Mouse (Mus musculus) CD8-positive naive resting alpha-beta T cell, adult 2 months (primary cell): ENCODE data around the gene Gm49354.
"Not testable (repeated sequence)": the region's sequence is repeated elsewhere in the genome, so short reads cannot be mapped to it uniquely, and the experiment has no call there.

Experiments used
- DNase-seq, 2 experiments: peaks; one replicate each; pipeline ENCODE4 v3.0.0; 2022; ENCODE audit warnings: low read depth in 2 of 2, low spot score in 2 of 2

Gm49354 gene

DNA sequence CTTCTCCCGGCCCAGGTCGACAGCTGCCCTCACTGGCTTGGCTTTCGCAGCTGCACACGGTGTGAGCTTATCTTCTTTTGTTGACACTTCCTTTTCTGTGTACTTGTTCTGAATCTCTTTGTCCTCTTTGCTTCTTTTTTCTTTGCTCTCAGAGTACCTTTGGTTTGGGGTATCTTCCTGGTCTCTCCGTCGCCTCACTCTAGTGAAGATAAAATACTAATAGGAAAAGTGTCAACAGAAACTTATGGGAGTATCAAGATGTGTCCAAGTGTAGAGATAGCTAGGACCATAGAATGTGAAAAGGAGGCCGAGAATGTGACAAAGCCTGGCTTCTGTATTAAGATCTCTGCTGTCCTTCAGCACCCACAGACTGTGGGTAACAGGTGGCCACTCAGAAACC lies at the start of gene Gm49354:
Gene Gm49354 (minus strand): TSS at position 101 of the 400 bp plus-strand sequence.
- no peak for DNase-seq

DNA sequence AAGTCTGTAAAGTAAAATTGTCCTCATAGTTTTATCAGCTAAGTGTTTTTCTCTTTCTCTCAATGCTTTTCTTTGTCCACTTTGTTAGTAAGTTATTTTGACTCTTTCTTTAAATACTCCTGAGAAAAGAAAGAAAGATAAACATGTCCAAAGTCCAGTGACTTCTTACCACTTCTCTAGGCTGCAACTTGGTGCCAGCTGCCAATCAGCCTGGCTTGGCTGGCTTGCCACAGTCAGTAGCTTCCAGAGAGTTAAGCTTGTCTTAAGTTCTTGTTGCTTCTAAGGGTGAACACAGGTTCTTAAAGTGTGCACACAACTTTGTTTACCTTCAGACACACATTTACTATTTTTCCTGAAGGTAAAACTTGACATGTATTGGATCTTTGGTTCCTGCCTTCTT lies 43.9 kb upstream of the Gm49354 start:
- DNase-seq: no peak

DNA sequence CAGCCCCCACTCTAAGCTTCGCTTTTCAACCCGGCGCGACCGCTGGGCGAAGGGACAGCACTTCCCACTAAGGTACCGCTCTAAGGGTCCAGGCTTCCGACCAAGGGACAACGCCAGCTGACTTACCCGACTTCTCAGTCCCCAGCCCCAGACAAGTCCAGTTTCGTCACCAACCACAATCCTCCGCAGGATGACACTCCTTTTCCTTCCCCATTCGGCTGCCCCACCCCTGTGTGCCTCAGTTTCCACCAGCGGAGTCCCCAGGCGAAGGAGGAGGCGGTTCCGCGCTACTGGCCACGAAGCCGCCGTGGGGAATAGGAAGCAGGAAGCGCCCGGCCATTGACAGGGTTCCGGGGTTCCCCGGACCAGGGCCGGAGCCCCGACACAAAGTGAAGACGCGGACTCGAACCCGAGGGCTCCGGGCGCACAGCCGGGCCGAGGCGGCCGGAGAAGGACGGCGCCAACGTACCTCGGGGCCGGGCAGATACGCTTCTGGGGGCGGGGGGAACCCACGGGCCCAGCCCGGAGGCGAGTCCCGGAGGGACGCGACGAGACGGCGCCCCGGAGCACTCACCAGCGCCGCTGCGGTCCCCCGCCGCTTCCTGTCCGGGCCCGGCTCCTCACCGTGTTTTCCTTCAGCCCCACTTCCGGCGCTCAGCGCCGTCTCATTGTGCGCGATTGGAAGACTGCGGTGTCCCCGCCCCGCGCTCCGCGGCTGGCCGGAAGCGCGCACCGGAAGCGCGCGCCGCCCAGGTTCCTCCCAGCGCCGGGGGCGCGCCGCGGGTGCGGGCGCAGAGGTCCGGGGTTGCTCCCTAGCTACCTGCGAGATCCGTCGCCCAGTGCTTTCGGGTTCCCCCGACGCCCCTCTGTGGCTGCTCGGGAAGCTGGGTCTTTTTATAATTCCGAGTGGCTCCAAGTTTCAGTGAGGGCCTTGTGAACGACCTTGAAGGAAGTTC lies 40.7 kb upstream of the Gm49354 start, which contains the start of gene Tut7:
Gene Tut7 (minus strand): TSS at position 641 of the 956 bp plus-strand sequence.
- DNase-seq: peak; percentile 89 to 90

DNA sequence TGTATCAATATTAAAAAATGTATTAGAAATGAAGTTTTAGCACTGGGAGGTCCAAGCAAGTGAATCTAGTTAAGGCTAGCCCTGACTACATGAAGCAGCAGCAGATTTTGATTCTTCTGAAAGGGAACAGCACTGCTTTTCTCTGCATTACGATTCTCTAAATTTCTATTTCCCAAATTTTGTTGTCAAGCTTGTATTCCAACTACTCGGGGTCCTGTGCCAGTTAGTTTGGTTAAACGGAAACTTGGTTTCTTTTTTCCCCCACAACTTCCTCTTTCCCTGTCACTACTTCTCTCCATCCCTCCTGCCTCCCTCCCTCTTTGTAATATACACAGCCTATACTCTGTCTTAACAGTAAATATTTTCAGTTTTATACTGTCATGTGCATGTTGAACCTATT lies 38.8 kb upstream of the Gm49354 start:
- DNase-seq: no peak

DNA sequence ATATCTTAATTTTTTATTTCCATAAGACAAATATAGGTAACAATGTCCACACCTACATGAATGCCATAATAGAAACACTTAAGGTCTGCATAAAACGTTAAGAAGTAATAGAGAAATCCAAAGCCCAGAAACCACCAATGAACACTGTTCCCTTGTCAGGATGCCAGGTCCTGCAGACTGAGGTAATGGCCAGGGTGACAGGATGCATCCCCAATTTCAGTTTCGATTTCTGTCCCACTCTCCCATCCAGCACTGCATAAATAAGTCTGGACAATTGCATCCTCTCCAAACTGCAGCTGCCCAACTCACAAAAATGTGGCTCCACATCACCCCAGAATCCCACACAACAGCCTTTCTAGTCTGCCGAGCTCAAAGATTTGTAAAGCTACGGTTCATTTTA lies 38.1 kb upstream of the Gm49354 start:
- DNase-seq: no peak

DNA sequence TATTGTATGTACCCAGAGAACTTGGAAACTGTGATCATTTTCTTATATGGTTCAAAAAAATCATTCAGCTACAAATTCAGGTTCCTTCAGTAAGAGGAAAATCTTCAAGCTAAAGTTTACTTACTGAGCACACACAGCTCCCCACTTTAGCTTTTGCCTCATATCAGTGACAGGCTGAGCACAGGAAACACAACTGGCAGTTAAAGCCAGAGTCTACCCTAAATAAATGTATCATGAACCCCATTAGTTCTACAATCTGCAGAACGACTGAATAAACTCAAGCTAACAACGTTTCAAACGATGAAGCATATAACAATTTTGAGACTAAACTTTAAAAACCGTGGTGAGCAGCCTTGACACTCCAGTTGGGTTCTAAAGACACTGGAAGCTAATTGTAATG lies 35.3 kb upstream of the Gm49354 start:
- no peak for DNase-seq

DNA sequence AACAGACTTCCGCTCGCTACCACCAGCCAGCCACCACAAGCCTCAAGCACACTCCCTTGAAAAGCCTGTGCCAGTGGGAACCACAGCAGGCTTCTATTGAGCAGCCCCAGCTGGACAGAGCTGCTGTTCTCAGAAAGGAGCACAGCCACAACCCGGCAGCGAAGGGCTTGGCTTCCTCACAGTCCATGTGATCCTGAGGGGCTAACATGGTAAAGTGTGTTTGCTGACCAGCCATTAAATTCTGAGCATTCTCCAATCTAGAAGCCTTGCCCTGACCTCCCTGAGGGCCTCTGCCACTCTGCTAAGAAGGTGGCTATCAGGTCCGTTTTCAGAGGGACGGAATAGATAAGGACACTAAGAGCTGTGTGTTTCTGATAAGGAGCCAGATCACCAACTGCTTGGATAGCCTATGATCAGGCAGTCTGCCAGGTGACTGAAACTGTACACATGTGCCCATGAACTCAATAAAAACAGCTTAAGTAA lies 32.1 kb upstream of the Gm49354 start:
- no peak for DNase-seq

DNA sequence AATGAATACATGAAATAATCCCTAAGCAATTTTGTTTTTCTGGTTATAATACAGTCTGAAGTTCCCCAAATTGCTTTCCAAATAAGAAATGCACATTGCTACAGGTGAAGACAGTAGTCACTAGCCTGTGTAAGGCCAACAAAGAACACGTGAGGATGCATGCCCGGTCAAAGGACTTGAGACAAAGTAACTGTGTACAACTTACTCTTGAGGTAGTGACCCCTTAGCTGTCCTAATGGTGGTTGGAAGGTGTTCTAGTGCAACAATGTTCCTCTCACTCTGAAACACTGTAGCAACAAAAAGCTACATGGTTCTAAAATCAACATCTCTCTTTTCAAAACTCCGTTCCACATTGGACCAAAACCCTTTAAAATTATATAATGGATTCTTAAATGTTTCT lies 29.5 kb upstream of the Gm49354 start:
- no peak for DNase-seq

DNA sequence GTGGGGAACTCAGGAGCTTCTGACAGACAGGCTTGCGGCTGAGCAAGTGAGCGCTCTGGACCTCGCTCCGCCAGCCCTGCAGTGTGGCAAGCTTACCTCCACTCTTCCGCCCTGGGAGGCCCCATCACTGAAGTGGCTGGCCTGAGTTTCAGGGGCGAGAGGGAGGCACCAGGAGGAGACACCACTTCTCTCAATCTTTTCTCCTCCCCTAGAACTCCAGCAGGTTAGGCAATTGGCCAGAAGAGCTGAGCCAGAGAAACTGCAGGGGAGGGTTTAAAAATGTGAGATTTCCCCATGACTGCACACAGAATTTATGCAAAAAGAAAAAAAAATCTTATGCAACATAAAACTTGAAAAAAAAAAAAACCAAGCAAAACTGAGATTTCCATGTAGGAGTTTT lies 19.0 kb upstream of the Gm49354 start:
- no peak for DNase-seq

DNA sequence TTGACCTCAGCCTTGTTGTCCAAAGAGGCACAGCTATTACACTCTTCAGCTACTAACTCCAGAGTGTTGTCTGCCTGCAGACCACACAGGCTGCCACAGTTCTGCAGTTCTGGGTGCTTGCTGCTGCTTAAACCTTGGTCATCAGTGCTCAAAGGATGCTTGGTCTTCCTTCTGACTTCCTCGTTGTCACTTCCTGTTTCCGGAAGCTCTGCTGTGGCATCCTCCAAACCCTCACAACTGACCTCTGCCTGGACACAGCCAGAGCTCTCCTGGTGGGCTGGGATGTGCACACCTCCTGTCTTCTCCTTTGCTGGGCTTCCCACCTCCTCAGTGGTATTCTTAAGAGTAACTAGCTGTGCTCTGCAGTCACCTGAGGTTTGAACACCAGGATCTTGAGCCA lies 18.0 kb upstream of the Gm49354 start:
- DNase-seq: no peak

DNA sequence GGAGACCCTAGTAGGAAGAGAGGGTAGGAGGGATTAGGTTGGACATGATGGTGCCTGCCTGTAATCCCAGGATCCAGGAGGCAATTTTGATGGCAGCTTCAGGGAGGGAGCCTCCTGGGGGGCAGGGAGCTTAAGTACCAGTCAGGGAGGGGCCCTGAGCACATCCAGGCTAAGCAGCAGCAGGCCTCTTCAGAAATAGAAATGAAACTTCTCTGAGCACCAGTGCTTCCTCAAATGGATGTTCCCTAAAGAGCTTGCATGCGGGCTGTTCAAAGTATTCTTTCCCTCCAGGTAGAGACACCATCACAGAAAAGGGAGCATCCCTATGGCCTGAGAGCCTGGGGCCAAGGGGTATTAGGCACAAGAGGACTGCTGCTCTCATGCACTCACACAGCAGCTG lies 16.3 kb upstream of the Gm49354 start:
- no peak for DNase-seq

DNA sequence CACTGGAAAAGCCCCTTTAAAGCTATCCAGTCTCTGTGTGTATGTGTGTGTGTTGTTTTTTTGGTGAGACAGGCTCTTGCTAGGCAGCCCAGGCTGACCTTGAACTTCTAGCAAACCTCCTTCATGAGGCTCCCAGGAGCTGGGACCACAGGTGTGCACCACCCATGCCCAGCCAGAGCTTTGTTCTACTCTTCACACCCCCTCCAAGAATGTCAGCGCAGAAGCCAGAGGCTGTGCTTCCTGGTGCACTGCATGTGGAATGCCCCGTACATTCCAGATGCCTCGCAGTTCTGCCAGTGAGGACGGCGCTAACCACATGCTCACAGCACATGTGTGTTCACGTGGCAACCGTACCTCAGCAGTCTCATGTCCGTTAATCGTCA lies 14.4 kb upstream of the Gm49354 start:
- DNase-seq: no peak

DNA sequence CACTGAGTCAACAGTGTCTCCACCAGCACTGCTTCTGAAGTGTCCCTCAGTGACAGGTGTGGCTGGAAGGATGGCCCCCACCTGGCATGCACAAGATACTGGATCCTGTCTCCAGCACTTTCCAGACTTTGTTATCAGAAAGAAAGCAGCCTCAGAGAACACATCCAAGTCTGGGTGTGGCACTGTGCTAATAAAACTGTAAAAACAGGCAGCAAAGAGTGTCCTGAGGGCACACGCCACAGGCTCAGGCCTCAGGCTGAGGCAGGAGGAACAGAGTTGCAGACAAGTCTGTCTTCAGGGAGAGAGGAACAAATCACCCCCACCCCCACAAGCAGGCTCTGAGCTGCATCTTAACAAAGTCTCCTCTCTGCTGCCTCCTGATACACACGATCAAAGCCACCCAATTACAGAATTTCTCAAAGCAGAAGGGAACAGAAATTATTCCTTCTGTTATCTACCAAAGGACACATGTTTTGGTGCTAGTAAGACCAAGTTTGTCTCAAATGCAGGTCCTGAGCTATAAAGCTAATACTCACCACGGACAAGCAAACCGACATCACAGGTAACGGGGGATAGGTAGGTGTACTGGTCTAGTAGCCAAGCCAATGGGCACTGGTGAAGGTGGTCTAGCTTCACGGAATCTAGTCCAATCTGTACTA lies 13.9 kb upstream of the Gm49354 start:
- DNase-seq: no peak

DNA sequence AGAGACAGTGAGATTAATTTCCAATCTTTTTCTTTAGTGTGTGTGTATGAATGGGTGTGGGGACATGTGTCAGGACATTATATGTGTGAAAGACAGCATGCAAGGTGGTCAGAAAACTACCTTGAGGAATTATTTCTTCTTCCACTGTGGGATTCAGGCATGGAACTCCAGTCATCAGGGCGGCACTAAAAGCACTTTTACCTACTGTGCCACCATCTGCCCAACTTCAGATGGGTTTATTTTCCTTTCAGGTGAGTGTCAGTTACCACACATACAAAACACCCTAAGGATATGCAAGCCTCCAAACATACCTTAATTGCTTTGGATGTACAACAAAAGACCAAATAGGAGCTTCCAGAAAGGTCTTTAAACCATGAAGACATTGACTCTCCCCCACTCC lies 12.7 kb upstream of the Gm49354 start:
- no peak for DNase-seq

DNA sequence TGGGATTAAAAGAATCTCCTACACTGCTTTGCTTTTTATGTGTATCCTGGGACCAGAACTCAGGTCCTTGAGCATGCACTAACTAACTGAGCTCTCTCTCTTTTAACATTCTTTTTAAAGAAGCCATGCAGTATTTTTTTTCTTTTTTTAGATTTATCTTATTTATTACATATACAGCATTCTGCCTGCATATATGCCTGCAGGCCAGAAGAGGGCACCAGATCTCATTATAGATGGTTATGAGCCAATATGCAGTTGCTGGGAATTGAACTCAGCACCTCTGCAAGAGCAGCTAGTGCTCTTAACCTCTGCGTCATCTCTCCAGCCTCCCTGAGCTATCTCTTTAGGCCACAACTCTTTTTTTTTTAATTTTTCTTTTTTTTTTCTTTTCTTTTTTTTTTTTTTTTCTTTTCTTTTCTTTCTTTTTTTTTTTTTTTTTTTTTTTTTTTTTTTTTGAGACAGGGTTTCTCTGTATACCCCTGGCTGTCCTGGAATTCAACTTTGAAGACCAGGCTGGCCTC lies 2.2 kb downstream of the Gm49354 start:
- DNase-seq: not testable (repeated sequence)

DNA sequence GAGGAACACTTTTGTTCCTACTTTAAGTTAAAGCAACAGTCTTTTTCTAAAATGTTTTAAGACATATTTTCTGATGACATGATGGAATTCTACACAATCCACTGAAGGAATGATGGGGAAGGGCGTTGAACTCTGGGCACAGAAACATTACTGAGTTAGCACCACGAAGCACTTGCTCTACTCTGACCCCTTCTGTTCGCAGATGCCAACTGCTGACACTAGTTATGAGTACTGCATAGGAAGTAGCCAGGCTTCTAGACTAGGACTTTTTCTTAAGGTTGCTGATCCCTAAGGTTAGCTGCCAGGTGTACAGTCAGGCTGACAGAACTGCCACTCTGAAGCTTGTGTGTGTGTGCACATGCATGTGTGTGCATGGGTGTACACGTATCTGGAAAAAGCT lies 2.8 kb downstream of the Gm49354 start:
- no peak for DNase-seq

DNA sequence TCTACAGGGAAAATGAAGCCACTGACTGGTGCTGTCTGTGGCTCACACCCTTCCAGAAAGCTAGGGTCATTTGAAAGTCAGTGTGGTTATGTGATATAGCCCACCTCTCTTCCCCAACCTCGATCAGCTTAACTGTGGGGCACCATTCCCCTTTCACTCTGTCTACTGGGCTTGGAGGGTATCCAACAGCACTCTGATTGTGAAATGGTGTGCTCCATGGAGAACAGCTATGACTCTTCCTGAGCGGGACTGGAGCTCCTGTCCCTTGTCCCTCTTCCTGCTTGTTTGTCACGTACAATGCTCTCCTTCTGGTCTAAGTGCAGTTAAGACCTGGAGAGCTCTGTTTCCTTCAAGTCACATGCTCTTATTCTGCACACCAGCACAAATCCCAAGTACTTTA lies 6.9 kb downstream of the Gm49354 start:
- DNase-seq: no peak

DNA sequence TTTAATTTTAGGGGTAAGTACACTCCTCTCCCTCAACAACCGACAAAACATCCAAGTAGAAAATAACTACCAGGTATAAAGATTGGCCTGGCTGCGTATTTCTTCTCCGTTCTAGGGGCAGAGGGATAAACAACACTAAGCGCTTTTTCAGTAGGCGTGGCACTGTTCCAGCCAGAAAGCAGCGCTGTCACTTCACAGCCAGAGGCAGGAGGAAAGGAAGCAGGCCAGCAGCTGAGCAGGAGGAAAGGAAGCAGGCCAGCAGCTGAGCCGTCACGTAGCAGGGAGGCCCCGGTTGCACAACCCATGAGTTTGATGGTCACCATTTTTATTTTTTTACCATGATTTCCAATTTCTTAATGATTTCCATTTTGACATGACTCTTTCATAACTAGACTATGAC lies 10.8 kb downstream of the Gm49354 start:
- DNase-seq: peak; percentile 4 to 18

DNA sequence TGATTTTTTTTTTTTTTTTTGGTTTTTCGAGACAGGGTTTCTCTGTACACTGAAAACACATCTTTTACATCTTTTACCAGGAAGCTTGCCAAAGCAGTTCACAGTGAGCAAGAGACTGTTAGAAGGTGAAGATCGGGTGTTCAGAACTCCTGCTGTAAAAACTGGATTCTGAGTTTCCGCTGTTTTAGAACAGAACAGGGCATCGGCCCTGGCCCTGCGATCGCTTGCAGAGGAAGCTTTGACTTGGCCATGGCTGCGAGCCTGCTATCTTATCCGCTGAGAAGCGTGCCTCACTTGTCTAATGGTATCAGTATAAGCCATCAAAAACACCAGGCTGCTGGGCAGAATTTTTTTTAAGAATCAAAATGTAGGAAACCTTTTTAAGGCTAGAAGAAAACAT lies 11.2 kb downstream of the Gm49354 start:
- no peak for DNase-seq

DNA sequence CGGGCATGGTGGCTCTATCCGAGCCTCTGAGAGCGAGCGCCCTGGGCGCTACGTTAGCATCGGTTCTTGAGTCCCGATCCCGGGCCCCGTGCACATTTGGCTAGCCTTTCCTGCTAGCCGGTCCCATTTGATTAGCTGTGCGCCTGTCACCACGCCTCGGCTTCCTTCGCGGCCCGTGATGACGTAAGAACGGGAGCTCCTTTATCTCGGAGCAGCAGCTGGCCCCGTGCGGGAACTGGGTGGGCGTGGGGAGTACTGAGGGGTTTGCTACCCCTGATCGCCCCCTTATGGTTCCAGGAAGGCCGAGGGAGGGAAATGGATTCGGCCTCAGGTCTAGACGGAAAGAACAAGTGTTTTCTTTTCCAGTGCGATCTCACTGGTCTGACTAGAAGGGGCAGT lies 11.9 kb downstream of the Gm49354 start:
- peak; percentile 80 to 82 for DNase-seq

DNA sequence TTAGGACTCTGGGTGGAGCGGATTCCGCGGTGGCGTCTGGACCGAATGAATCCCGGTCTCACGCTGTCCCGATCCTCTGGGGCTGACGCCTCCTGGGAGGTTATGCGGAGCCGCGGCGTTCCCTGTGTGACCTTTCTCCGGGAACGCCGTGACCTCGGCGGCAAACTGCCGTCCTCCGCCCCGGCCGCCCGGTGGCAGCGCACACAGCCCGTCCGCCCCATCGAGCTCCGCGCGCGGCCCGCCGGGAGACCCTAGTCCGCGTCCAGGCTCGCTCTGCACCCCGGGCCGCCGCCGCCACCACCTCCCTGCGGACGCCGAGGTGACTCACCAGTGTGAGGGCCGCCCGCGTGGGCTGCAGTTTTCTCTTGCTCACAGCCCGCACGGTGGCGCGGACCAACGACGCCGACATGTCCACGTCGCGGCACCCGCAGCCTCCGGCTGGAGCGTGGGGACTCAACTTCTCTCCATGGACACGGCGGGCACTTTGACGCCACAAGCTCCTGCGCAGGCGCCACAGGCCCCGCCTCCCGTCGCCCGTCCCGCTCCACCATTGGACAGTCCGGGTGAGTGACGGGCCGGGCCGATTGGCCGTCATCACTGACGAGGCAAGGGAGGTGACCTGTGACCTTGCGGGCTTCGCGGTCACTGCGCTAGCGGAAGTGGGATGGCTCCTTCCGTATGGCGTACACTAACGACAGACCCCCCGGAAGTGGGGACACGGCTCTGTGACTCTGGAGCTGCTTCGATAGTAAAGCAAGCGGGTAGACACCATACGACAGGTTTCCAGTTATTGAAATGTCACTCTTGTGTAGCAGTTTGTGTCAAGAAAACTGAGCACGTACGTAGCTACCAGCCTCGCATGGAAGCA lies 12.5 kb downstream of the Gm49354 start, which contains the start of gene Isca1:
Gene Isca1 (minus strand): TSS at position 515 of the 868 bp plus-strand sequence.
- peak; percentile 99 for DNase-seq
